In genomic region chr12:94691341-94692029, GRCm38 (mm10) we compare ENCODE assay signal across 27 mouse cellular contexts.
A peak's percentile ranks its signal among the peaks of the same experiment; 100 is the strongest.
DNase-seq lines count a peak whose midpoint lies in the region; ATAC-seq and TF ChIP-seq lines count a peak whose summit lies in the region.
"Had no signal": no experiment of that assay in that cellular context is flagged by ENCODE, and none has a peak within 500 bp of the region (broad histone marks: within the 10 kb centered on the region; RNA-seq: fewer than 3 reads in every experiment).

No protein-coding gene starts in this region.

- H3K9ac ChIP-seq in embryonic facial prominence, embryonic 14.5 days (ENCODE audit: low read depth, low read length) = no peak overlapping the region
- no peak overlapping the region for H3K9ac ChIP-seq in forebrain, embryonic 13.5 days
- no peak overlapping the region for H3K9ac ChIP-seq in midbrain, embryonic 11.5 days (ENCODE audit: low read length)
- no peak overlapping the region for H3K9ac ChIP-seq in midbrain, postnatal 0 days (replicated peaks; ENCODE audit: low read length, poor library complexity, severe bottlenecking)
- H3K9ac ChIP-seq in liver, postnatal 0 days (replicated peaks) = no peak overlapping the region
- H3K9ac ChIP-seq: hindbrain, embryonic 15.5 days; kidney, embryonic 15.5 days; limb, embryonic 15.5 days; liver, embryonic 14.5 days; lung, embryonic 15.5 days; neural tube, embryonic 12.5 days had no signal

- no peak overlapping the region for H3K4me3 ChIP-seq in embryonic facial prominence, embryonic 14.5 days (ENCODE audit: low read depth, low read length)
- no peak overlapping the region for H3K4me3 ChIP-seq in embryonic facial prominence, embryonic 10.5 days
- H3K4me3 ChIP-seq in forebrain, embryonic 13.5 days = no peak overlapping the region
- H3K4me3 ChIP-seq in midbrain, embryonic 11.5 days (ENCODE audit: low read depth, low read length) = no peak overlapping the region
- no peak overlapping the region for H3K4me3 ChIP-seq in midbrain, postnatal 0 days (ENCODE audit: low read depth, low read length)
- H3K4me3 ChIP-seq in liver, postnatal 0 days (ENCODE audit: low read depth, low read length) = no peak overlapping the region
- H3K4me3 ChIP-seq: heart, adult 2 months; hindbrain, embryonic 15.5 days; kidney, embryonic 15.5 days; limb, embryonic 15.5 days; lung, embryonic 15.5 days; megakaryocyte, embryonic 14.5 days; neural tube, embryonic 12.5 days had no signal

- no peak for TF ChIP-seq CTCF in midbrain, postnatal 0 days (IDR thresholded peaks at IDR 0.05)
- TF ChIP-seq CTCF in liver, postnatal 0 days (IDR thresholded peaks at IDR 0.05; ENCODE audit: low read depth) = no peak

- TF ChIP-seq EP300 in liver, postnatal 0 days (IDR thresholded peaks at IDR 0.05; ENCODE audit: low read depth) = no peak

- no peak overlapping the region for H3K4me2 ChIP-seq in embryonic facial prominence, embryonic 14.5 days (ENCODE audit: low read depth, low read length)
- no peak overlapping the region for H3K4me2 ChIP-seq in forebrain, embryonic 13.5 days
- H3K4me2 ChIP-seq in midbrain, embryonic 11.5 days = no peak overlapping the region
- H3K4me2 ChIP-seq in midbrain, postnatal 0 days (ENCODE audit: low read depth, low read length, poor library complexity, severe bottlenecking) = no peak overlapping the region
- no peak overlapping the region for H3K4me2 ChIP-seq in liver, postnatal 0 days (ENCODE audit: low read depth, low read length)
- H3K4me2 ChIP-seq: hindbrain, embryonic 15.5 days; kidney, embryonic 15.5 days; limb, embryonic 15.5 days; lung, embryonic 15.5 days; neural tube, embryonic 12.5 days had no signal

- no peaks in the 10 kb centered on the region for H3K36me3 ChIP-seq in embryonic facial prominence, embryonic 14.5 days (ENCODE audit: control insufficient read depth, insufficient read depth, low read length)
- H3K36me3 ChIP-seq in embryonic facial prominence, embryonic 10.5 days (replicated peaks) = no peaks in the 10 kb centered on the region
- no peaks in the 10 kb centered on the region for H3K36me3 ChIP-seq in forebrain, embryonic 13.5 days (ENCODE audit: poor library complexity, severe bottlenecking)
- no peaks in the 10 kb centered on the region for H3K36me3 ChIP-seq in midbrain, embryonic 11.5 days (ENCODE audit: control insufficient read depth, insufficient read depth, low read length)
- H3K36me3 ChIP-seq in midbrain, postnatal 0 days (ENCODE audit: insufficient read depth, low read length) = no peaks in the 10 kb centered on the region
- no peaks in the 10 kb centered on the region for H3K36me3 ChIP-seq in liver, postnatal 0 days (replicated peaks; ENCODE audit: insufficient read depth, low read length)
- H3K36me3 ChIP-seq: hindbrain, embryonic 15.5 days; kidney, embryonic 15.5 days; limb, embryonic 15.5 days; lung, embryonic 15.5 days; neural tube, embryonic 12.5 days had no signal

- H3K9me3 ChIP-seq in embryonic facial prominence, embryonic 14.5 days (ENCODE audit: control insufficient read depth, low read length) = no peaks in the 10 kb centered on the region
- H3K9me3 ChIP-seq in embryonic facial prominence, embryonic 10.5 days = no peaks in the 10 kb centered on the region
- no peaks in the 10 kb centered on the region for H3K9me3 ChIP-seq in forebrain, embryonic 13.5 days (replicated peaks)
- no peaks in the 10 kb centered on the region for H3K9me3 ChIP-seq in midbrain, embryonic 11.5 days (ENCODE audit: control insufficient read depth, low read length)
- no peaks in the 10 kb centered on the region for H3K9me3 ChIP-seq in midbrain, postnatal 0 days (ENCODE audit: low read length)
- H3K9me3 ChIP-seq in liver, postnatal 0 days (ENCODE audit: low read length) = no peaks in the 10 kb centered on the region
- H3K9me3 ChIP-seq: hindbrain, embryonic 15.5 days; kidney, embryonic 15.5 days; limb, embryonic 15.5 days; lung, embryonic 15.5 days; neural tube, embryonic 12.5 days had no signal

- peak; percentile 10 for DNase-seq in embryonic facial prominence, embryonic 14.5 days (ENCODE audit: low spot score)
- no peak for DNase-seq in embryonic facial prominence, embryonic 10.5 days (ENCODE audit: low spot score)
- peak; percentile 80 for DNase-seq in midbrain, embryonic 11.5 days (ENCODE audit: low spot score, missing footprints)
- peak; percentile 31 for DNase-seq in midbrain, postnatal 0 days (ENCODE audit: low spot score)
- no peak for DNase-seq in embryo, embryonic 10.5 days (ENCODE audit: low spot score)
- DNase-seq in liver, postnatal 0 days = no peak
- DNase-seq: adrenal gland, postnatal 25 days; cerebellum, adult 11 months; cerebellum, adult 9-11 months; gastrocnemius, postnatal 36 days; heart, adult 2 months; kidney, postnatal 36 days; left cerebral cortex, postnatal 4 days; lung, postnatal 36 days; retina, postnatal 1 day; right cerebral cortex, postnatal 4 days; thymus, adult 18-20 months; thymus, postnatal 36 days had no signal

- no peaks in the 10 kb centered on the region for H3K4me1 ChIP-seq in embryonic facial prominence, embryonic 14.5 days (ENCODE audit: control insufficient read depth, insufficient read depth, low read length)
- no peaks in the 10 kb centered on the region for H3K4me1 ChIP-seq in embryonic facial prominence, embryonic 10.5 days
- H3K4me1 ChIP-seq in forebrain, embryonic 13.5 days = peaks cover 4% of the 10 kb centered on the region; the same call in 1 of the 2 replicates
- H3K4me1 ChIP-seq in midbrain, embryonic 11.5 days (ENCODE audit: control insufficient read depth, insufficient read depth, low read length) = peaks cover 3% of the 10 kb centered on the region; the same call in 1 of the 2 replicates
- H3K4me1 ChIP-seq in midbrain, postnatal 0 days (ENCODE audit: insufficient read depth, low read length) = no peaks in the 10 kb centered on the region
- H3K4me1 ChIP-seq in liver, postnatal 0 days (ENCODE audit: insufficient read depth) = no peaks in the 10 kb centered on the region
- H3K4me1 ChIP-seq: hindbrain, embryonic 15.5 days; kidney, embryonic 15.5 days; limb, embryonic 15.5 days; lung, embryonic 15.5 days; megakaryocyte, embryonic 14.5 days; neural tube, embryonic 12.5 days had no signal

- ATAC-seq in embryonic facial prominence, embryonic 14.5 days (ENCODE audit: low read depth) = no peak
- ATAC-seq in forebrain, embryonic 13.5 days = 0 out of 2 replicates have a peak, but pooled peaks have one; percentile 50
- ATAC-seq in midbrain, embryonic 11.5 days (ENCODE audit: low FRiP score) = peak; percentile 81
- no peak for ATAC-seq in midbrain, postnatal 0 days (ENCODE audit: low FRiP score)
- ATAC-seq in liver, postnatal 0 days = no peak
- ATAC-seq: intestine, embryonic 16.5 days had no signal

- WGBS in embryonic facial prominence, embryonic 14.5 days = 79% methylated on average over 2 of the region's 2 CpGs
- 91% methylated on average over 2 of the region's 2 CpGs for WGBS in embryonic facial prominence, embryonic 10.5 days
- WGBS in forebrain, embryonic 13.5 days = 61% methylated on average over 2 of the region's 2 CpGs
- WGBS in midbrain, embryonic 11.5 days = 88% methylated on average over 2 of the region's 2 CpGs
- WGBS in midbrain, postnatal 0 days = 42% methylated on average over 2 of the region's 2 CpGs
- WGBS in liver, postnatal 0 days (ENCODE audit: insufficient replicate concordance) = 75% methylated on average over 2 of the region's 2 CpGs

- H3K27ac ChIP-seq in embryonic facial prominence, embryonic 14.5 days (replicated peaks; ENCODE audit: low read depth, low read length) = no peak overlapping the region
- no peak overlapping the region for H3K27ac ChIP-seq in embryonic facial prominence, embryonic 10.5 days (replicated peaks)
- no peak overlapping the region for H3K27ac ChIP-seq in forebrain, embryonic 13.5 days
- no peak overlapping the region for H3K27ac ChIP-seq in midbrain, embryonic 11.5 days (ENCODE audit: low read depth, low read length)
- no peak overlapping the region for H3K27ac ChIP-seq in midbrain, postnatal 0 days (ENCODE audit: low read depth, low read length)
- no peak overlapping the region for H3K27ac ChIP-seq in liver, postnatal 0 days (ENCODE audit: low read depth)
- H3K27ac ChIP-seq: heart, adult 2 months; hindbrain, embryonic 15.5 days; kidney, embryonic 15.5 days; limb, embryonic 15.5 days; liver, embryonic 14.5 days; lung, embryonic 15.5 days; neural tube, embryonic 12.5 days had no signal

- no peaks in the 10 kb centered on the region for H3K27me3 ChIP-seq in embryonic facial prominence, embryonic 14.5 days (replicated peaks; ENCODE audit: control insufficient read depth, insufficient read depth, low read length)
- no peaks in the 10 kb centered on the region for H3K27me3 ChIP-seq in embryonic facial prominence, embryonic 10.5 days (replicated peaks; ENCODE audit: low read depth, poor library complexity, severe bottlenecking)
- no peaks in the 10 kb centered on the region for H3K27me3 ChIP-seq in forebrain, embryonic 13.5 days
- no peaks in the 10 kb centered on the region for H3K27me3 ChIP-seq in midbrain, embryonic 11.5 days (ENCODE audit: control insufficient read depth, insufficient read depth, low read length)
- no peaks in the 10 kb centered on the region for H3K27me3 ChIP-seq in midbrain, postnatal 0 days (ENCODE audit: insufficient read depth, low read length)
- no peaks in the 10 kb centered on the region for H3K27me3 ChIP-seq in liver, postnatal 0 days (ENCODE audit: insufficient read depth, low read length)
- H3K27me3 ChIP-seq: hindbrain, embryonic 15.5 days; kidney, embryonic 15.5 days; limb, embryonic 15.5 days; lung, embryonic 15.5 days; megakaryocyte, embryonic 14.5 days; neural tube, embryonic 12.5 days had no signal

Comparison
In these comparisons a context has a peak if more than half of its experiments do, and no peak if none do; other contexts are left out.
1. ATAC-seq: peak in forebrain, embryonic 13.5 days (single experiment) and midbrain, embryonic 11.5 days (single experiment); none in embryonic facial prominence, embryonic 14.5 days (single experiment), midbrain, postnatal 0 days (single experiment) and liver, postnatal 0 days (single experiment).
2. DNase-seq: peak in embryonic facial prominence, embryonic 14.5 days (single experiment), midbrain, embryonic 11.5 days (single experiment) and midbrain, postnatal 0 days (single experiment); none in embryonic facial prominence, embryonic 10.5 days (single experiment), embryo, embryonic 10.5 days (single experiment) and liver, postnatal 0 days (single experiment).